Mouse (Mus musculus) limb, embryonic 10.5 days (tissue): ENCODE results near the gene Wfdc21. TPM values are rescaled to one million over a fixed set of nuclear protein-coding genes. Genes with fewer than 3 reads are reported as not detected.

ENCODE experiments used
- DNase-seq: peaks from one replicate; pipeline ENCODE4 v3.0.0-alpha.2; 2017; ENCODE audit warnings: low spot score
- H3K27ac ChIP-seq: fragments of 300-500 bp; sonication (generic); 2 replicates; pipeline ENCODE4 v1.5.1; 2016; ENCODE audit warnings: mild to moderate bottlenecking
- H3K27me3 ChIP-seq: fragments of 300-500 bp; sonication (generic); 2 replicates; pipeline ENCODE4 v1.6.1; 2016; ENCODE audit warnings: low read depth, mild to moderate bottlenecking; ENCODE audit not compliant: poor library complexity, severe bottlenecking
- H3K36me3 ChIP-seq: fragments of 300-500 bp; sonication (generic); 2 replicates; pipeline ENCODE4 v1.6.1; 2016; ENCODE audit warnings: mild to moderate bottlenecking, moderate library complexity
- H3K4me1 ChIP-seq: fragments of 300-500 bp; sonication (generic); 2 replicates; pipeline ENCODE4 v1.6.1; 2016
- H3K4me3 ChIP-seq: fragments of 300-500 bp; sonication (generic); 2 replicates; pipeline ENCODE4 v1.5.1; 2016; ENCODE audit warnings: mild to moderate bottlenecking, moderate library complexity
- H3K9me3 ChIP-seq: fragments of 300-500 bp; sonication (generic); replicated peaks from 2 replicates; pipeline ENCODE4 v1.6.1; 2016; ENCODE audit warnings: mild to moderate bottlenecking
- WGBS: fragments of 180-500 bp; shearing (Covaris S2); methylation state at CpG from one replicate; pipeline ENCODE4 v1.1.7; 2016; 5-methylcytosine and 5-hydroxymethylcytosine counted together
- polyA plus RNA-seq: library from polyadenylated mRNA; unstranded; fragments of >200 nt; fragmentation: Nextera tagmentation; extraction: Ambion mirVana; gene quantifications from 2 replicates; pipeline ENCODE4 v1.2.1, GENCODE M21; 2016

Gene Wfdc21
- polyA plus RNA-seq, 1 experiment from 2014 or later = not detected

DNA sequence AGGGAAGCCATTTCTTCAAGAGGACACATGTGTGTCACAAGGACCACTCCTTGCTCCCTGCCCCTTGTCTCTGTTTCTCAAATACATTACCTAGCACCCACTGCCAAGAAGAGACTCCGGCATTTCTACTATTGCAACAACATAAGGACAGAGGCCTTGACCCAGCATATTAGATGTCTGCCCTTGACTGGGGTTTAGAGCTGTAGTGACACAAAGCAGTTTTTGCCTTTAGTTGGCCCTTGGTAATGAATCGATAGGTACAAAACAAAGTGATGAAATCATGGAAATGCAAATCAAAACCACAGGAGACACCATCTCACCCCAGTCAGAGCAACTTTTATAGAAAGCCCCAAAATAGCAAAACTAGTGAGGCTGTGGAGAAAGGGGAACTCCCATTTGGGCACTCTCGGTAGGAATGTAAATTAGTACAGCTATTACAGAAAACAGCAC, 9.6 kb upstream of the Wfdc21 start:
- Histone ChIP-seq H3K27ac (no peak overlapping the region), H3K9me3 (no peaks in the 10 kb centered on the region), H3K27me3 (no peaks in the 10 kb centered on the region), H3K36me3 (no peaks in the 10 kb centered on the region), H3K4me1 (no peaks in the 10 kb centered on the region), H3K4me3 (no peak overlapping the region)
- 90% methylated on average over 3 of the region's 3 CpGs for WGBS
- DNase-seq = no peak

DNA sequence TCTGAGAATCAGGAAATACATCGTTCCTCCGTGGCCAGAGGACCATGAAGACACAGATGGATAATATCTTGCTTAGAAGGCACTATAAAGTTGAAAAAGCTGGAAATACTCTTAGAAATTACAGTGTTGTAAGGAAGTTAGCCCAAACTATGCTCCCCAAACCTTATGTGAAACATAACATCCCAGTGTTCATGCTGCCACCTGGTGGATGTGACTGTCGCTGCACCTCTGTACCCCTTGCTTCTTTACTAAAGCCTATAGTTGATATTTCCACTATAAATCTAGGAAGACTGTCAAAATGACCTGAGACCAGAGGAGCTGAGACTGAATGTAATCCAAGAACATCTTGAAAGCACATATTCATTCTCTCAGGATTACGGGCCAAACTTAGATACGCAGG, 7.5 kb upstream of the Wfdc21 start:
- H3K27ac ChIP-seq = no peak overlapping the region
- 22% methylated on average over 5 of the region's 5 CpGs for WGBS
- no peaks in the 10 kb centered on the region for H3K27me3 ChIP-seq
- no peaks in the 10 kb centered on the region for H3K36me3 ChIP-seq
- peak; percentile 74 for DNase-seq
- H3K9me3 ChIP-seq = no peaks in the 10 kb centered on the region
- no peaks in the 10 kb centered on the region for H3K4me1 ChIP-seq
- no peak overlapping the region for H3K4me3 ChIP-seq

DNA sequence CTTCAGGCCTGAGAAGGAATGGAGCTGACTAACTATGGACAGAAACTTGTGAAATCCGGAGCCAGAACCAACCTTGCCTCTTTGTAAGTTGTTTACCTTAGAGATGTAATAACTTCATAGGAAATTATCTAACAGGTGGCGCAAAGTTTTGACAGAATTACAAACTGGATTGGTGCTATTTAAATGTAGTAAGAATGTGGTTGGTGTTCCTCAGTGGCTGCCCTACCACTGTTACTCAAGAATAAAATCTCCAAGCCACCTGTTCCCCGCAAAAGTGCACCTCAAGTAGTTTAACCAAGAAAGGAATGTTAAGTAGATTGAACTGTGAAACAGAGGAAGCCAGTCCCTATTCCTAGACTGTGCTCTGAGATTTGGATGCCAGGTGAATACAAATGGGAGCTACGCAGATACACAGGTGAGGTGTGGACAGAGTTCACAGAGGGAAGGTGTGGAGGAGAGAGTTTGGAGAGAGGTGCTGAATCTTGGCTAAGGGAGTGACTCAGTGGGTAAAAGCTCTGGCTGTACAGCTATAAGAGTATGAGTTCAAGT, 6.2 kb upstream of the Wfdc21 start:
- Histone ChIP-seq H3K36me3 (no peaks in the 10 kb centered on the region), H3K4me3 (no peak overlapping the region), H3K27me3 (no peaks in the 10 kb centered on the region), H3K4me1 (no peaks in the 10 kb centered on the region), H3K9me3 (no peaks in the 10 kb centered on the region), H3K27ac (no peak overlapping the region)
- no peak for DNase-seq
- 81% methylated on average over 4 of the region's 4 CpGs for WGBS

DNA sequence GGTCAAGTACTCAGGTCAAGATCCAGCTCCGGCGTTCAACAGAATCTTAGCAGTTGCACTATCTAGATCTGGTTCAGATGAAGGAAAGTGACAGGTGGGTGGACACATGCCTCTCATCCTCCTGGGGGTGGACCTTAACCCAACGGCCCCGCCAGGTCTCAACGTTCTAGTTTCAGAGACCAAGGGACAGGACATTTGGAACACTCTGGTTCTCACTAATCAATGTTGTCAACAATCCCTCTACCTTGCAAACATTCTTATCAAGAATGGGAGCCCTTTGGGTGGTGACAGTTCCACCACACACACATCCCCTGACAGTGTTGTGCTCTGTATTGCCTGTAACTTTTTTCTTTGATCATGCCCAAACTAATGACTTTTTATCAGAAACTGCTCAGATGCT, 4.9 kb upstream of the Wfdc21 start:
- H3K4me1 ChIP-seq = no peaks in the 10 kb centered on the region
- 0 out of 2 replicates have a peak, but pooled peaks cover under 1% of the 10 kb centered on the region for H3K27me3 ChIP-seq
- DNase-seq = no peak
- WGBS = 76% methylated on average over 5 of the region's 5 CpGs
- H3K27ac ChIP-seq = no peak overlapping the region
- H3K36me3 ChIP-seq = no peaks in the 10 kb centered on the region
- H3K9me3 ChIP-seq = no peaks in the 10 kb centered on the region
- no peak overlapping the region for H3K4me3 ChIP-seq

DNA sequence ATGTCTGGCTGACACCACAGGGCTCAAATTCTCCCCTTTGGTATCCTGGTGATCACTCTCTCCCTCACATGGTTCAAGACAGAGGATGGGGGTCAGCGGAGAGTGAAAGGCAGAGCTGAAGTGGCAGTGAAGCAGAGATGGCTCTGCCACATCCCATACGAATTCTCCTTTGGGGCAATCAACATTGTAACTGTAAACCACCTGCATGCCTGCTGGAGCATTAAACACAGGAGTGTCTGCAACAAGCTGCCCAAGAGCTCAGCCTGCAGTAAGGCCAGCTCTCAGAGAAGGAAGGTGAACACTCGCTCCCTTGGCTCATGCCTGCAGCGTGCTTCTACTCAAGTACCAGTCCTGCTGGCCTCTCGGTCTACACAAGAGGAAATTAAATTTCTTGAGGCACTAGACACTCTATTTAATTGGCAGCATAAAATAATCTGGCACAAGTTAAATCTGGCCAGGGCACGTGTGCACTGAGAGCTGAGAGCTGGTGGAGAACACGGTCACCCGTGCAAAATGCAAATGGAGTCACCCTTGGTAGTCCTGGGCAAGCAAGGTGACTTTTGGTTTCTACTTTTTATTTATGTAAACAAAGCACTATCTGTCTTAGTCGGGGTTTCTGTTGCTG, 3.9 kb upstream of the Wfdc21 start:
- H3K27ac ChIP-seq = no peak overlapping the region
- H3K4me3 ChIP-seq = no peak overlapping the region
- WGBS = 76% methylated on average over 9 of the region's 9 CpGs
- peaks cover 11% of the 10 kb centered on the region; the same call in 1 of the 2 replicates for H3K27me3 ChIP-seq
- no peak for DNase-seq
- no peaks in the 10 kb centered on the region for H3K4me1 ChIP-seq
- no peaks in the 10 kb centered on the region for H3K36me3 ChIP-seq
- H3K9me3 ChIP-seq = no peaks in the 10 kb centered on the region

DNA sequence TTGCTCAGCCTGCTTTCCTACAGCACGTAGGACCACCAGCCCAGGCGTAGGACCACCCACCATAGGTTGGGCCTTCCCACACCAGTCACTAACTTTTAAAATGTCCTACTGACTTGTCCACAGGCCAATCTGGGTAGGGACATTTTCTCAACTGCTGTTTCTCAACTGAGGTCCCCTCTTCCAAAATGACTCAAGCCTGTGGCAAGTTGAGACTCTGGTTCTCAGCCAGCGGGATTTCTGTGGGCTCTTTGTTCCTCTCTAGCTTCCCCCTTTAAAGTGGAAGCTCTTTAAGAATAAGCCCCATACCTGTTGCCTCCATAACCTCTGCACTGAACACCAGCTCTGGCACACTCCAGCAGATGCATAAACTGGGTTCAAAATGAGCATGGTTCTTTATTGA, 3.2 kb upstream of the Wfdc21 start:
- Histone ChIP-seq H3K9me3 (no peaks in the 10 kb centered on the region), H3K27me3 (peaks cover 11% of the 10 kb centered on the region; the same call in 1 of the 2 replicates), H3K4me1 (no peaks in the 10 kb centered on the region), H3K4me3 (no peak overlapping the region), H3K36me3 (no peaks in the 10 kb centered on the region), H3K27ac (no peak overlapping the region)
- no peak for DNase-seq
- 92% methylated on average over 3 of the region's 3 CpGs for WGBS

DNA sequence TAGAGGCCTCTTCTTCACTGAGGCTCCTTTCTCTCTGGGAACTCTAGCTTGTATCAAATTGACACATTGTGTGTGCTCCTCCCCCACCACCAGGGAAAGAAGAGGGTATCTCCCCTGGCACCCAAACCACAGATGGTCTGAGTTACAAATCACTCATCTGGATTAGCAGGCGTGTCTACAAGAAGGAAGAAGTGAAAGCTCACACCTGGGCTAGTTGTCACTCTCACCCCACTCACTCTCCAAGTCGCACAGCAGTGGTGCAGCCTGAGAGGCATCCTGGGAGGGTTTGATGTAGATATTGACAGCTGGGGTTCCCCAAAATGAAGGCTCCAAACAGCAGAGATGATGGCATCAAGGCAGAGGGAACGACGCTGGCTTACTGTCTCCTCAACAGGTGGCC, 588 bp upstream of the Wfdc21 start:
- no peaks in the 10 kb centered on the region for H3K4me1 ChIP-seq
- no peaks in the 10 kb centered on the region for H3K36me3 ChIP-seq
- no peaks in the 10 kb centered on the region for H3K9me3 ChIP-seq
- 60% methylated on average over 4 of the region's 4 CpGs for WGBS
- H3K27me3 ChIP-seq = peaks cover 11% of the 10 kb centered on the region; the same call in 1 of the 2 replicates
- H3K4me3 ChIP-seq = no peak overlapping the region
- DNase-seq = no peak
- no peak overlapping the region for H3K27ac ChIP-seq

DNA sequence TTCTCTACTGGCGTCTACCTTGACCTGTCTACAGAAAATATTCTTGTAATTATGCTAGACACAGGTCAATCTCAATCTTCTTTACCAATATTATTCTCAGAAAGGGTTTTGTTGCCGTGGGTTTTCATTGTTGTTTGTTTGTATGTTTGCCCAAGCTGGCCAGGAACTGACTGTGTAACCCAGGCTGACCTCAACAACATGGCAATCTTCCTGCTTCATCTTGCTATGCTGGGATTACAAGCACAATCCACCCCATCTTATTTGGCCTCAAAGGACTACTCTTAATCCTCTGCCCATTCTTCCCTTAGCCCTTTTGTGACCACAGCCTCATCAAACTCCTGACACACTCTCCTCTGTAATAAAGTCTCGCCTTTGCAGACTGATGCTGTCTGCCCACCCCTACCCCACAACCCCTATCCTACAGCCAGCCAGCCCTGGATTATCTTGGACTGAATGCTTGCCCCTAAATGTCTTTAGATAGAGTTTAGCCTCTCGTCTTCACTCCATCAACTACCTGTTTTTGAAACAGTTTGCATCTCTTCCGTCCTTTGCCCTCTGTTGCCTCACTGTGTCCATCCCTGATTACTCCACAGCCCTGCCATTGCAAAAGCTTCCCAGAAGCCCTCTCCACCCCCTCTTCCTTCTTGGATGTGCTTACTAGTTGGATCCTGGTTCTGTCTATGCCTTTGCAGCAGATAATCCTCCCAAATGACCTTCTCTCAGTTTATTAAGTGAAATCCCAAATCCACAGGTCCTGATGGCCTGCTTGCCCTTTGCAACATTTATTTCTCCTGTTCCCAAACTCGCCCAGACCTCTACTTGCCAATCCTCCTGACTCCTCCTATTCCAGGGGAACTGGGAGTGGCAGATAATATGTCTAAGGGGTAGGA, 881 bp downstream of the Wfdc21 start:
- Histone ChIP-seq H3K36me3 (no peaks in the 10 kb centered on the region), H3K4me1 (no peaks in the 10 kb centered on the region), H3K27ac (no peak overlapping the region), H3K4me3 (no peak overlapping the region), H3K9me3 (no peaks in the 10 kb centered on the region), H3K27me3 (peaks cover 11% of the 10 kb centered on the region; the same call in 1 of the 2 replicates)
- WGBS = 75% methylated on average over 6 of the region's 6 CpGs
- DNase-seq = no peak

DNA sequence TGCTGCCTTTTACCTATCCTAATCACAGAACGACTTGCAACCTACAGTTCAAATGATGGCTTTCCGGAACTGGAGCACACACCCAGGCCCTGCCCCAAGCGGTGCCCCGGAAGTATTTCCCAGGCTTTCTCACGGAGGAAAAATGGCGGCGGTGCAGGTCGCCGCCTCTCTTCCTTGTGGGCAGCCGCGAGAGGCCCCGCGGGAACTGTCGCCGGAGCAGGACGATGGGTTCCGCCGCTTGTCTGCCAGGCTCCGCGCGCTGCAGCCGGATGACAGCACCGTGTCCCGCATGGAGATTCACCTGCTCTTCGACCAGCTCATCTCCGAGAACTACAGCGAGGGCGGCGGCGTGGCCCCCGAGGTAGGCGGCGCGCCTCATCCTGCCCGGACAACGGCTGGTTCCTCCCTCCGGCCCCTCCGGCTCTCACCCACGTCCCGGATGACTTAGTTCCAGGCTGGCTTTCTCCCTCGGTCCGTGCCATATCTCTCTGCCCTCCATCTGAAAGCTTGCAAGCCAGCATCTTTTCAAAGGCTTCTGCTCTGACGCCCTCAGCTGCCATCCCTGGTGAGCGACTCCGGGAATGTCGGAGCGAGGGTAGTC, 6.9 kb downstream of the Wfdc21 start, which contains the start of gene Heatr6:
Gene Heatr6 (plus strand): TSS at position 116 of the 601 bp plus-strand sequence.
- peak; percentile 90 for DNase-seq
- Histone ChIP-seq H3K4me1 (peaks cover 15% of the 10 kb centered on the region), H3K9me3 (no peaks in the 10 kb centered on the region), H3K27ac (peak within 1 kb of the TSS; percentile 95), H3K27me3 (no peaks in the 10 kb centered on the region), H3K36me3 (peaks cover 31% of the 10 kb centered on the region), H3K4me3 (peak within 1 kb of the TSS; percentile 80)
- WGBS = under 1% methylated on average over 44 of the region's 47 CpGs

DNA sequence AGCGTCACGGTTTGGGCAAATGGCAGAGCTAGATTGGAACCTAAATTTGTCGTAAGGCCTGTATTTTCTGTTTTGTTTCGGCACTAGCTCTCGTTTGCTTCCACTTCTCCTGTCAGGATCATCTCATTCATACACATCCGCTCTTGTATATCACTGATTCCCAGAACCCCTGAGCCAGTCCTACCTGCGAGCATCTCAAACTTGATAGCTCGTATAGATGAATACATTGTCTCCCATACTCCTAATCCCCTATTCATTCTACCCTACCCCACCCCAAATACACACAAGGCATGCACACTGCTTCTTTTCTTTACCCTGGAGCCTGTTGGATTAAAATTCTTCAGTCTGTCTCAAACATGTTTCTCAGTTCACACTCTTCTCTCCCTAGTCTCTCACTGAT, 7.5 kb downstream of the Wfdc21 start:
- WGBS = 14% methylated on average over 8 of the region's 8 CpGs
- Histone ChIP-seq H3K27me3 (no peaks in the 10 kb centered on the region), H3K9me3 (no peaks in the 10 kb centered on the region), H3K36me3 (peaks cover 36% of the 10 kb centered on the region), H3K27ac (peak overlapping the region; percentile 95), H3K4me3 (peak overlapping the region; percentile 80), H3K4me1 (peaks cover 15% of the 10 kb centered on the region)
- no peak for DNase-seq

DNA sequence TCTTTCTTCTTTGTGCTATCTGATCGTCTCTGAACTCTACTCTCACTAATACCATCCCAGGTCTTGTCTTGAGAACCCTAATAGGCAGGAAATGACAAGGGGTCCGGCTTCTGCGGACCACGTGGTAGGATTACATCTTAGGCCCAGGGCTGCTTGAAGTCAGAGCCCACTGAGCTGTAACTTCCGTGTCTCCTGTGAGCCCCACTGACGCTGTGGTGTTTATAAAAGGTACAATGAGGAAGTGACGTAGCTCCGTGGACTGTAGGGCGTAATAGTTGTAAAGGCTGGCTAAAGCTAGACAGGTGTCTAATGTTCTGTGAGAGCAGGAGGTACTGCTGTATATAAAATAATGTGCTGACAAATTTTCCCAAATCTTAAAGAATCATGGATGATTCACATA, 20.6 kb downstream of the Wfdc21 start:
- Histone ChIP-seq H3K36me3 (peaks cover 100% of the 10 kb centered on the region), H3K27ac (no peak overlapping the region), H3K4me3 (no peak overlapping the region), H3K9me3 (no peaks in the 10 kb centered on the region), H3K4me1 (no peaks in the 10 kb centered on the region), H3K27me3 (no peaks in the 10 kb centered on the region)
- 93% methylated on average over 9 of the region's 9 CpGs for WGBS
- no peak for DNase-seq

DNA sequence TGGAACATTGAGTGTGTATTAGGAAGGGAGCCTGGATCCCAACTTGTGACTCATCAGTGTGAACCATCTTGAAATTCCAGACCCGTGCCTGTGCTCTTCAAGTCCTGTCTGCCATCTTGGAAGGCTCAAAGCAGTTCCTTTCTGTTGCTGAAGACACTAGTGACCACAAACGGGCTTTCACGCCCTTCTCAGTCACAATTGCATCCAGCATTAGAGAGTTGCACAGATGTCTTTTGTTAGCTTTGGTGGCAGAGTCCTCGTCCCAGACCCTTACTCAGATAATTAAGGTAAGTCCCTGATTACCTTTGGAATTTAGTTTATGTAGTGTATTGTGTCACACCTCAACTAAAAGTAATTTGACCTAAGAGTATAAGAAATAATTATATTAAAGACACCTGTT, 22.2 kb downstream of the Wfdc21 start:
- 86% methylated on average over 4 of the region's 4 CpGs for WGBS
- H3K27me3 ChIP-seq = no peaks in the 10 kb centered on the region
- no peaks in the 10 kb centered on the region for H3K9me3 ChIP-seq
- DNase-seq = no peak
- no peak overlapping the region for H3K4me3 ChIP-seq
- H3K36me3 ChIP-seq = peaks cover 100% of the 10 kb centered on the region
- H3K27ac ChIP-seq = no peak overlapping the region
- H3K4me1 ChIP-seq = no peaks in the 10 kb centered on the region

DNA sequence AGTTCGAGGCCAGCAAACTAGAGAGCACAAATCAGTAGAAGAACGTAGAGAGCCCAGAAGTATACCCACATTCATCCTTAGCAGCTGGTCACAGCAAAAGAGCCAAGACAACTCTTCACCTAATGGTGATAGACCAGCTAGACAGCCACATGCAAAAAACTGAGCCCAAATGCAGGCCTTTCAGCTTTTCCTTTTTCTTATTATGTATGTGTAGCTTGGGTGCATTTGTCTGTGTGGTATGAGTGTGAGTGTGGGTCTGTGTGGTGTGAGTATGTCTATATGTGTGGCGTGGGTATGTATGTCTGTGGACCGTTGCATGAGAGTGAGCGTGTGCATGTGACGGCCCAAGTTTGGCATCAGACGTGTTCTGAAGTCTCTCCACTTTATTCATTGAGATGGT, 24.3 kb downstream of the Wfdc21 start:
- H3K9me3 ChIP-seq = no peaks in the 10 kb centered on the region
- no peak overlapping the region for H3K4me3 ChIP-seq
- no peak for DNase-seq
- no peaks in the 10 kb centered on the region for H3K4me1 ChIP-seq
- no peaks in the 10 kb centered on the region for H3K27me3 ChIP-seq
- H3K27ac ChIP-seq = no peak overlapping the region
- WGBS = 90% methylated on average over 7 of the region's 7 CpGs
- peaks cover 100% of the 10 kb centered on the region for H3K36me3 ChIP-seq
